Mouse (Mus musculus) CH12.LX (cell line): ENCODE measurements around the gene Csad. TPM values are rescaled to one million over a fixed set of nuclear protein-coding genes. Genes with fewer than 3 reads are reported as not detected.

ENCODE experiments used
- DNase-seq: peaks from one replicate; pipeline ENCODE4 v3.0.0-alpha.2; 2013; ENCODE audit errors: extremely low read depth
- H3K27ac ChIP-seq: 2 replicates; pipeline ENCODE4 v1.5.1; 2012; ENCODE audit warnings: low read depth, mild to moderate bottlenecking, control low read depth, moderate library complexity; ENCODE audit not compliant: insufficient read depth
- H3K27me3 ChIP-seq: replicated peaks from 2 replicates; pipeline ENCODE3; 2012; ENCODE audit warnings: inconsistent platforms
- H3K36me3 ChIP-seq, 2 experiments: replicated peaks in 1 of 2; 2 replicates each; pipeline versions ENCODE3 to v1.6.1; 2012; ENCODE audit warnings: inconsistent platforms in 1 of 2, low read length in 1 of 2, mild to moderate bottlenecking in 1 of 2, mixed read lengths in 1 of 2, moderate library complexity in 1 of 2; ENCODE audit not compliant: control insufficient read depth in 1 of 2, insufficient read depth in 1 of 2
- H3K4me1 ChIP-seq, 2 experiments: 2 replicates each; pipeline ENCODE4 v1.6.1; 2012; ENCODE audit warnings: inconsistent platforms in 1 of 2, moderate library complexity in 1 of 2; ENCODE audit not compliant: insufficient read depth in 2 of 2, control insufficient read depth in 1 of 2
- H3K4me2 ChIP-seq: 2 replicates; pipeline ENCODE4 v1.6.1; 2012; ENCODE audit warnings: low read depth, mild to moderate bottlenecking, control low read depth; ENCODE audit not compliant: poor library complexity, insufficient read depth, severe bottlenecking
- H3K4me3 ChIP-seq, 3 experiments: fragments of 150-350 bp in 1 of 3; sonication (generic) in 1 of 3; replicated peaks in 1 of 3; 2 replicates each; pipeline versions ENCODE3 to v1.5.1; 2011 to 2012; ENCODE audit warnings: low read depth in 2 of 3, low read length in 2 of 3, mild to moderate bottlenecking in 2 of 3, moderate library complexity in 2 of 3, control low read depth in 1 of 3, improper control_type of control experiment in 1 of 3, inconsistent platforms in 1 of 3, mixed read lengths in 1 of 3; ENCODE audit not compliant: poor library complexity in 1 of 3
- H3K79me2 ChIP-seq: replicated peaks from 2 replicates; pipeline ENCODE4 v1.6.1; 2012; ENCODE audit warnings: mild to moderate bottlenecking, moderate library complexity; ENCODE audit not compliant: control insufficient read depth, poor library complexity, insufficient read depth, severe bottlenecking; ENCODE audit errors: extremely low read depth
- H3K9ac ChIP-seq: 2 replicates; pipeline ENCODE4 v1.6.1; 2012; ENCODE audit warnings: low read depth, mild to moderate bottlenecking, control low read depth, moderate library complexity; ENCODE audit not compliant: insufficient read depth
- H3K9me3 ChIP-seq: replicated peaks from 2 replicates; pipeline ENCODE3; 2012; ENCODE audit warnings: low read length, inconsistent platforms, mixed read lengths
- BHLHE40 ChIP-seq: IDR thresholded peaks from 2 replicates; pipeline ENCODE4 v1.6.1; 2011; ENCODE audit warnings: mild to moderate bottlenecking, low read depth, low read length, improper control_type of control experiment
- CHD1 ChIP-seq: IDR thresholded peaks from 2 replicates; pipeline ENCODE4 v1.6.1; 2012; ENCODE audit warnings: low read depth, low read length, improper control_type of control experiment, inconsistent platforms
- CTCF ChIP-seq, 2 experiments: IDR thresholded peaks in 1 of 2; conservative IDR thresholded peaks in 1 of 2; 2 replicates each; pipeline ENCODE4 v1.5.1; 2011 to 2012; ENCODE audit warnings: low read depth in 2 of 2, low read length in 2 of 2, improper control_type of control experiment in 1 of 2, inconsistent platforms in 1 of 2, mild to moderate bottlenecking in 1 of 2, moderate library complexity in 1 of 2
- EP300 ChIP-seq: IDR thresholded peaks from 2 replicates; pipeline ENCODE4 v1.6.1; 2011; ENCODE audit warnings: low read length, improper control_type of control experiment
- ETS1 ChIP-seq: conservative IDR thresholded peaks from 2 replicates; pipeline ENCODE4 v1.6.1; 2012; ENCODE audit warnings: low read depth, mild to moderate bottlenecking, inconsistent platforms, low read length, improper control_type of control experiment, moderate library complexity
- GABPA ChIP-seq: IDR thresholded peaks from 2 replicates; pipeline ENCODE4 v1.6.1; 2012; ENCODE audit warnings: low read depth, low read length, improper control_type of control experiment, inconsistent platforms; ENCODE audit not compliant: insufficient replicate concordance
- IRF4 ChIP-seq: IDR thresholded peaks from 2 replicates; pipeline ENCODE4 v1.6.1; 2014; ENCODE audit warnings: low read depth, mild to moderate bottlenecking, inconsistent platforms, low read length, improper control_type of control experiment
- KAT2A ChIP-seq: IDR thresholded peaks from 2 replicates; pipeline ENCODE4 v1.6.1; 2012; ENCODE audit warnings: low read length, improper control_type of control experiment, inconsistent platforms; ENCODE audit not compliant: insufficient replicate concordance
- MAFK ChIP-seq: IDR thresholded peaks from 2 replicates; pipeline ENCODE4 v1.6.1; 2011; ENCODE audit warnings: low read length, improper control_type of control experiment; ENCODE audit not compliant: insufficient replicate concordance
- MAX ChIP-seq: IDR thresholded peaks from 2 replicates; pipeline ENCODE4 v1.6.1; 2011; ENCODE audit warnings: low read length, improper control_type of control experiment
- MAZ ChIP-seq: IDR thresholded peaks from 2 replicates; pipeline ENCODE4 v1.6.1; 2012; ENCODE audit warnings: low read depth, mild to moderate bottlenecking, inconsistent platforms, low read length, improper control_type of control experiment, moderate library complexity
- MEF2A ChIP-seq: IDR thresholded peaks from 2 replicates; pipeline ENCODE4 v1.6.1; 2014; ENCODE audit warnings: low read depth, mild to moderate bottlenecking, inconsistent platforms, low read length, improper control_type of control experiment, borderline replicate concordance
- MXI1 ChIP-seq: IDR thresholded peaks from 2 replicates; pipeline ENCODE4 v1.6.1; 2011; ENCODE audit warnings: mild to moderate bottlenecking, low read depth, low read length, improper control_type of control experiment
- NELFE ChIP-seq: IDR thresholded peaks from 2 replicates; pipeline ENCODE4 v1.6.1; 2011; ENCODE audit warnings: low read depth, low read length, improper control_type of control experiment
- NRF1 ChIP-seq: IDR thresholded peaks from 2 replicates; pipeline ENCODE4 v1.6.1; 2014; ENCODE audit warnings: low read depth, mild to moderate bottlenecking, inconsistent platforms, low read length, improper control_type of control experiment, moderate library complexity
- RAD21 ChIP-seq: IDR thresholded peaks from 2 replicates; pipeline ENCODE4 v1.6.1; 2011; ENCODE audit warnings: low read depth, mild to moderate bottlenecking, low read length, improper control_type of control experiment, moderate library complexity
- RCOR1 ChIP-seq: conservative IDR thresholded peaks from 2 replicates; pipeline ENCODE4 v1.6.1; 2012; ENCODE audit warnings: low read depth, mild to moderate bottlenecking, inconsistent platforms, low read length, improper control_type of control experiment
- SIN3A ChIP-seq: IDR thresholded peaks from 2 replicates; pipeline ENCODE4 v1.6.1; 2012; ENCODE audit warnings: low read length, improper control_type of control experiment, inconsistent platforms
- TBP ChIP-seq: conservative IDR thresholded peaks from 2 replicates; pipeline ENCODE4 v1.6.1; 2011; ENCODE audit warnings: low read depth, low read length, improper control_type of control experiment
- TCF12 ChIP-seq: IDR thresholded peaks from 2 replicates; pipeline ENCODE4 v1.6.1; 2014; ENCODE audit warnings: low read depth, mild to moderate bottlenecking, inconsistent platforms, low read length, improper control_type of control experiment
- UBTF ChIP-seq: IDR thresholded peaks from 2 replicates; pipeline ENCODE4 v1.6.1; 2012; ENCODE audit warnings: low read depth, mild to moderate bottlenecking, inconsistent platforms, low read length, improper control_type of control experiment, moderate library complexity
- USF1 ChIP-seq: IDR thresholded peaks from 2 replicates; pipeline ENCODE4 v1.6.1; 2014; ENCODE audit warnings: low read depth, mild to moderate bottlenecking, inconsistent platforms, low read length, improper control_type of control experiment
- USF2 ChIP-seq: conservative IDR thresholded peaks from 2 replicates; pipeline ENCODE4 v1.6.1; 2011; ENCODE audit warnings: low read depth, low read length, improper control_type of control experiment
- ZMIZ1 ChIP-seq: IDR thresholded peaks from 2 replicates; pipeline ENCODE4 v1.6.1; 2012; ENCODE audit warnings: low read depth, mild to moderate bottlenecking, inconsistent platforms, low read length, improper control_type of control experiment
- ZNF384 ChIP-seq: IDR thresholded peaks from 2 replicates; pipeline ENCODE4 v1.6.1; 2012; ENCODE audit warnings: low read depth, low read length, improper control_type of control experiment, inconsistent platforms
- dilution Hi-C: fragments of 300-500 bp; cut with MboI; formaldehyde crosslinking; loops from 2 replicates; pipeline ENCODE4 v1.14.3; 2020; ENCODE audit warnings: low sequenced_read_pairs; ENCODE audit not compliant: extremely low pct_unique_long_range_greater_than_20kb, extremely low pct_ligation_motif_present
- in situ Hi-C: fragments of 300-500 bp; cut with MboI; formaldehyde crosslinking; loops from 3 replicates; pipeline ENCODE4 v1.14.3; 2019; ENCODE audit warnings: low sequenced_read_pairs, low pct_ligation_motif_present, low pct_unique_long_range_greater_than_20kb, mixed read lengths
- polyA plus RNA-seq: library from polyadenylated mRNA; unstranded; fragments of >175 nt; gene quantifications from 2 replicates; pipeline ENCODE4 v1.2.1, GENCODE M21; 2012; ENCODE audit warnings: low read depth; ENCODE audit not compliant: insufficient read length
- total RNA-seq, 2 experiments: library from RNA; depleted of rRNA; stranded (reverse); fragments of 300-350 nt in 1 of 2; fragments of >200 nt in 1 of 2; gene quantifications; 2 replicates each; pipeline ENCODE4 v1.2.3; 2012 to 2014

Csad gene
- total and polyA plus RNA-seq, 3 experiments, result 3.7 to 4.7 (median 3.8) TPM

DNA sequence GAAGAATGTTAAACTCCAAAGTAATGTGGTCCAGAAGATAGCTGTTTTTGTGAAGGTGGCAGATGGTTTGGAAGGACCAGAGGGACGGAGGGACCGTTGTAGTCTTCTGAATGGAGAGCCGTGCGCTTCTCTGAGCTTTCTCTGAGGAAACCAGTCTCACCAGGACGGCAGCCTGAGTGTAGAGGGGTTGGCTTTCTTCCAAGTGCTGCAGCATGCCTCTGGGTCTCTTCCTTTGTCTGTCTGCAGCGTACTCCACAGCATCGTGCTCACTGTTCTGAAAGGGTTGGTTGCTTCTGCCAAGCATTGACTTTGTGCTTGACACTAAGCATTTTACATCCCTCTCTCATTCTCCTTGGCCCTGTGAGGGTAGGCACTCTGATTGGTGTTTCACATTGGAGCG lies 1.3 kb upstream of the Csad start:
- Histone ChIP-seq H3K4me1 (peaks cover 22 to 66% of the 10 kb centered on the region in 2 experiments), H3K27me3 (no peaks in the 10 kb centered on the region), H3K9me3 (no peaks in the 10 kb centered on the region), H3K4me3 (no peak overlapping the region), H3K27ac (no peak overlapping the region), H3K9ac (no peak overlapping the region), H3K4me2 (no peak overlapping the region), H3K36me3 (peaks cover 34 to 54% of the 10 kb centered on the region in 2 experiments), H3K79me2 (0 out of 2 replicates have a peak, but pooled peaks cover 4% of the 10 kb centered on the region)
- in situ Hi-C loops, result no loop called here
- DNase-seq, result no peak
- TF ChIP-seq MXI1, result no peak
- TF ChIP-seq MEF2A, result no peak
- TF ChIP-seq BHLHE40, result no peak
- TF ChIP-seq EP300, result no peak
- no peak for TF ChIP-seq TCF12
- TF ChIP-seq ZNF384, result no peak
- no peak for TF ChIP-seq GABPA
- TF ChIP-seq MAFK, result no peak
- TF ChIP-seq MAZ, result no peak
- TF ChIP-seq KAT2A, result no peak
- no peak for TF ChIP-seq SIN3A
- dilution Hi-C loops, result no loop called here

DNA sequence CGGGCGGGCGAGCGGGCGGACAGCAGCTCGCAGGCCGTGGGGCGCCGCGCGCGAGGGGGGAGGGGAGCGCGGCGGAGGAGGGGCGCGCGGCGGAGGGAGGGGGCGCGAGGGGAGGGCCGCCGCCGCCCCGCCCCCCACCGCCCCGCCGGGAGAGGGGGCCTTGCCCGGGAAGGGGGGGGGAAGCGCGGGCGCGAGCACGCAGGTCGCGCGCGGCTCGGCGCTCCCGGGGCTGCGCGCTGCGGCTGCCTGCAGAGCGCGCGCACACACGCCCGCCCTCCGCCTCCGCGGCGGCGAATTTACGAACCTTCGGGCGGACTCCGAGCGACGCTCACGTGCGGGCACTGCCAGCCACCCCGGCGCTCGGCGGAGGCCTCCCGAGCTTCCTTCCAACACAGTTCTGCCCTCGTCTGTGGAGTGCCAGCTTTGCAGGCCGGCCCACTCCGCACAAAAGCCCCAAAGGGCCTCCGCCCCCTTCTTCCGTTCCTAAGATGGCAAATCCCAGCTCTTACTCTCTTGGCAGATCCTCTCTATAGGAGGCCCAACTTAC lies 616 bp downstream of the Csad start:
- H3K4me2 ChIP-seq, result peak overlapping the region; percentile 81
- H3K9me3 ChIP-seq, result no peaks in the 10 kb centered on the region
- H3K36me3 ChIP-seq, result peaks cover 17 to 38% of the 10 kb centered on the region in 2 experiments
- H3K79me2 ChIP-seq, result 0 out of 2 replicates have a peak, but pooled peaks cover 4% of the 10 kb centered on the region
- H3K4me1 ChIP-seq, result peaks cover 18 to 51% of the 10 kb centered on the region in 2 experiments
- TF ChIP-seq RAD21 (no peak), CTCF (conservative IDR thresholded peaks at IDR 0.05 in 1 of 2, IDR thresholded peaks at IDR 0.05 in 1 of 2; ENCODE audit: low read depth in 2 of 2, low read length in 2 of 2) (no peak), KAT2A (no peak), RCOR1 (no peak), TCF12 (peak; percentile 36; the same call in 1 of the 2 replicates), TBP (no peak), BHLHE40 (peak; percentile 93), MAFK (no peak), ETS1 (no peak), NRF1 (peak; percentile 68), CHD1 (no peak), NELFE (0 out of 2 replicates have a peak, but pooled peaks have one; percentile 13), IRF4 (peak; percentile 40), MAX (peak; percentile 47; the same call in 1 of the 2 replicates), USF2 (no peak), EP300 (no peak), ZMIZ1 (no peak), USF1 (no peak), UBTF (no peak)
- TF ChIP-seq, all 38 proteins: peak for 6
- peak; percentile 48 for DNase-seq
- in situ Hi-C loops (no loop called here), dilution Hi-C loops (no loop called here)
- Histone ChIP-seq H3K9ac (peak overlapping the region; percentile 93), H3K27me3 (no peaks in the 10 kb centered on the region), H3K4me3 (peak overlapping the region; percentile 54 to 95 (median 79)), H3K27ac (peak overlapping the region; percentile 92)
